Comparison of ENCODE assay signal across 8 mouse cellular contexts in genomic region chr9:44417156-44417891, GRCm38 (mm10). TPM values are rescaled to one million over a fixed set of nuclear protein-coding genes. Genes with fewer than 3 reads are reported as not detected.
A peak's percentile ranks its signal among the peaks of the same experiment; 100 is the strongest.
DNase-seq lines count a peak whose midpoint lies in the region; ATAC-seq and TF ChIP-seq lines count a peak whose summit lies in the region.

No protein-coding gene starts in this region.

- no peak for TF ChIP-seq EP300 in ES-Bruce4 (IDR thresholded peaks at IDR 0.05; ENCODE audit: insufficient read depth, low read depth, low read length)
- no peak for TF ChIP-seq EP300 in liver, embryonic 14.5 days (IDR thresholded peaks at IDR 0.05; ENCODE audit: low read depth)

- no peak for TF ChIP-seq POLR2A in ES-Bruce4 (IDR thresholded peaks at IDR 0.05; ENCODE audit: insufficient read depth, low read length)

- H3K9ac ChIP-seq in heart, embryonic 15.5 days, result peak overlapping the region; percentile 89
- H3K9ac ChIP-seq in ES-Bruce4 (ENCODE audit: low read depth, poor library complexity, severe bottlenecking), result peak overlapping the region; percentile 63
- H3K9ac ChIP-seq in forebrain, embryonic 12.5 days, result peak overlapping the region; percentile 79
- peak overlapping the region; percentile 92 for H3K9ac ChIP-seq in liver, embryonic 14.5 days (replicated peaks)

- intact Hi-C loops in heart, postnatal 10 days (cut with DNase I), result no loop called here

- H3K27me3 ChIP-seq in heart, embryonic 15.5 days, result no peaks in the 10 kb centered on the region
- no peaks in the 10 kb centered on the region for H3K27me3 ChIP-seq in ES-Bruce4 (ENCODE audit: control insufficient read depth, insufficient read depth, low read length, poor library complexity, severe bottlenecking)
- no peaks in the 10 kb centered on the region for H3K27me3 ChIP-seq in forebrain, embryonic 12.5 days
- H3K27me3 ChIP-seq in liver, embryonic 14.5 days (ENCODE audit: control insufficient read depth, insufficient read depth, low read length), result no peaks in the 10 kb centered on the region

- peaks cover 22% of the 10 kb centered on the region for H3K36me3 ChIP-seq in heart, embryonic 15.5 days
- H3K36me3 ChIP-seq in ES-Bruce4 (ENCODE audit: control insufficient read depth, insufficient read depth, low read length, poor library complexity, severe bottlenecking), result peaks cover 20% of the 10 kb centered on the region
- peaks cover 25% of the 10 kb centered on the region for H3K36me3 ChIP-seq in forebrain, embryonic 12.5 days (replicated peaks)
- H3K36me3 ChIP-seq in liver, embryonic 14.5 days (replicated peaks; ENCODE audit: control insufficient read depth, insufficient read depth, low read depth), result peaks cover 29% of the 10 kb centered on the region

- H3K27ac ChIP-seq in heart, embryonic 15.5 days, result peak overlapping the region; percentile 52
- H3K27ac ChIP-seq in ES-Bruce4 (ENCODE audit: insufficient read depth, low read length), result no peak overlapping the region
- peak overlapping the region; percentile 51; the same call in 1 of the 2 replicates for H3K27ac ChIP-seq in forebrain, embryonic 12.5 days
- H3K27ac ChIP-seq in liver, embryonic 14.5 days, result peak overlapping the region; percentile 72

- peak; percentile 60 for ATAC-seq in heart, embryonic 15.5 days (replicated peaks; ENCODE audit: insufficient number of reproducible peaks, insufficient read depth, low FRiP score, low read depth)
- ATAC-seq in forebrain, embryonic 12.5 days (ENCODE audit: low FRiP score), result peak; percentile 77
- peak; percentile 72 for ATAC-seq in liver, embryonic 14.5 days (ENCODE audit: insufficient read depth)

- peak overlapping the region; percentile 94 for H3K4me2 ChIP-seq in heart, embryonic 15.5 days
- peak overlapping the region; percentile 79 for H3K4me2 ChIP-seq in forebrain, embryonic 12.5 days
- H3K4me2 ChIP-seq in liver, embryonic 14.5 days (ENCODE audit: low read depth), result peak overlapping the region; percentile 91

- peaks cover 12% of the 10 kb centered on the region for H3K4me1 ChIP-seq in heart, embryonic 15.5 days (replicated peaks)
- H3K4me1 ChIP-seq in ES-Bruce4 (ENCODE audit: control insufficient read depth, insufficient read depth, low read length), result no peaks in the 10 kb centered on the region
- H3K4me1 ChIP-seq in forebrain, embryonic 12.5 days, result peaks cover 11% of the 10 kb centered on the region
- peaks cover 0 to 14% of the 10 kb centered on the region in 2 experiments for H3K4me1 ChIP-seq in liver, embryonic 14.5 days (replicated peaks; ENCODE audit: control insufficient read depth in 2 of 2, insufficient read depth in 2 of 2, low read length in 1 of 2)

- no peak for TF ChIP-seq CTCF in ES-Bruce4 (IDR thresholded peaks at IDR 0.05; ENCODE audit: low read depth, low read length)
- TF ChIP-seq CTCF in liver, embryonic 14.5 days (IDR thresholded peaks at IDR 0.05; ENCODE audit: low read depth), result no peak

- DNase-seq in heart, postnatal 10 days, result no peak
- DNase-seq in liver, embryonic 14.5 days (ENCODE audit: low read depth in 3 of 3, low spot score in 3 of 3), result no peak
- no peak for DNase-seq in frontal cortex, adult 2 months (ENCODE audit: extremely low spot score in 1 of 2, low spot score in 1 of 2)
- no peak for DNase-seq in layer of hippocampus, adult 18-20 months (ENCODE audit: low spot score in 2 of 2)
- DNase-seq in adrenal gland, adult 8-10 months, result no peak

- 6% methylated on average over 26 of the region's 26 CpGs for WGBS in heart, embryonic 15.5 days
- 8% methylated on average over 26 of the region's 26 CpGs for WGBS in forebrain, embryonic 12.5 days
- WGBS in liver, embryonic 14.5 days (ENCODE audit: insufficient replicate concordance), result 4% methylated on average over 26 of the region's 26 CpGs

- peak overlapping the region; percentile 93 for H3K4me3 ChIP-seq in heart, embryonic 15.5 days
- peak overlapping the region; percentile 92 for H3K4me3 ChIP-seq in ES-Bruce4 (ENCODE audit: low read depth, low read length)
- H3K4me3 ChIP-seq in forebrain, embryonic 12.5 days (replicated peaks), result peak overlapping the region; percentile 87
- H3K4me3 ChIP-seq in liver, embryonic 14.5 days (ENCODE audit: insufficient read depth in 1 of 2, low read depth in 2 of 2, low read length in 2 of 2), result peak overlapping the region; percentile 79 to 94

- H3K9me3 ChIP-seq in heart, embryonic 15.5 days (replicated peaks), result no peaks in the 10 kb centered on the region
- H3K9me3 ChIP-seq in ES-Bruce4 (replicated peaks; ENCODE audit: control insufficient read depth, insufficient read depth, low read length, poor library complexity, severe bottlenecking), result no peaks in the 10 kb centered on the region
- no peaks in the 10 kb centered on the region; the same call in 1 of the 2 replicates for H3K9me3 ChIP-seq in forebrain, embryonic 12.5 days
- no peaks in the 10 kb centered on the region for H3K9me3 ChIP-seq in liver, embryonic 14.5 days (ENCODE audit: control insufficient read depth, low read length)

RNA-seq across cellular contexts. Expression of gene Ccdc84, which starts 1.0 kb away (rescaled TPM):
- 18.3 and 23.5 TPM in 2 replicates for polyA plus RNA-seq in heart, embryonic 15.5 days (2015; fragmentation: Nextera tagmentation; extraction: Ambion mirVana)
- total RNA-seq in heart, postnatal 10 days (2021), result 10 to 100 TPM; 11.6 to 12.0 TPM
- polyA plus RNA-seq in ES-Bruce4 (2011; ENCODE audit: insufficient read depth, insufficient read length, low read depth, missing spikeins), result 13.7 and 14.3 TPM in 2 replicates
- polyA plus RNA-seq in forebrain, embryonic 12.5 days (2016; fragmentation: Nextera tagmentation; extraction: Ambion mirVana), result 30.3 and 32.2 TPM in 2 replicates
- 15.3 and 16.3 TPM in 2 replicates for polyA plus RNA-seq in liver, embryonic 14.5 days (2012; rRNA removed)
- 10.0 TPM in 2 replicates for polyA plus RNA-seq in liver, embryonic 14.5 days (2014; fragmentation: Nextera tagmentation; extraction: Ambion mirVana)
- polyA plus RNA-seq in frontal cortex, adult 2 months (2012; rRNA removed), result 53.1 and 56.2 TPM in 2 replicates
- total RNA-seq in layer of hippocampus, adult 18-20 months (2021), result 10 to 100 TPM; 19.0 to 21.1 TPM
- total RNA-seq in adrenal gland, adult 8-10 months (2022), result 10 to 100 TPM; 14.9 to 29.6 (median 25.7) TPM

RNA-seq across cellular contexts. Expression of gene Trappc4, which starts 9.9 kb away (rescaled TPM):
- polyA plus RNA-seq in heart, embryonic 15.5 days (2015; fragmentation: Nextera tagmentation; extraction: Ambion mirVana), result 78.6 and 87.4 TPM in 2 replicates
- 10 to 100 TPM; 34.8 to 42.5 TPM for total RNA-seq in heart, postnatal 10 days (2021)
- 83.0 and 89.8 TPM in 2 replicates for polyA plus RNA-seq in ES-Bruce4 (2011; ENCODE audit: insufficient read depth, insufficient read length, low read depth, missing spikeins)
- polyA plus RNA-seq in forebrain, embryonic 12.5 days (2016; fragmentation: Nextera tagmentation; extraction: Ambion mirVana), result 242 and 243 TPM in 2 replicates
- polyA plus RNA-seq in liver, embryonic 14.5 days (2012; rRNA removed), result 24.2 and 26.6 TPM in 2 replicates
- polyA plus RNA-seq in liver, embryonic 14.5 days (2014; fragmentation: Nextera tagmentation; extraction: Ambion mirVana), result 44.4 and 52.9 TPM in 2 replicates
- 86.4 and 86.9 TPM in 2 replicates for polyA plus RNA-seq in frontal cortex, adult 2 months (2012; rRNA removed)
- total RNA-seq in layer of hippocampus, adult 18-20 months (2021), result 10 to 100 TPM; 70.1 to 72.2 TPM
- total RNA-seq in adrenal gland, adult 8-10 months (2022), result 100 to 1,000 TPM in 2 of 4 experiments, 10 to 100 TPM in 2; 86.0 to 116 (median 98.3) TPM

RNA-seq across cellular contexts. Expression of gene Rps25, which starts 10.4 kb away (rescaled TPM):
- 902 and 1,114 TPM in 2 replicates for polyA plus RNA-seq in heart, embryonic 15.5 days (2015; fragmentation: Nextera tagmentation; extraction: Ambion mirVana)
- total RNA-seq in heart, postnatal 10 days (2021), result 1,000 to 10,000 TPM; 1,003 to 1,015 TPM
- polyA plus RNA-seq in ES-Bruce4 (2011; ENCODE audit: insufficient read depth, insufficient read length, low read depth, missing spikeins), result 4,348 and 4,428 TPM in 2 replicates
- polyA plus RNA-seq in forebrain, embryonic 12.5 days (2016; fragmentation: Nextera tagmentation; extraction: Ambion mirVana), result 1,477 and 1,540 TPM in 2 replicates
- polyA plus RNA-seq in liver, embryonic 14.5 days (2012; rRNA removed), result 350 and 717 TPM in 2 replicates
- 1,544 and 1,614 TPM in 2 replicates for polyA plus RNA-seq in liver, embryonic 14.5 days (2014; fragmentation: Nextera tagmentation; extraction: Ambion mirVana)
- polyA plus RNA-seq in frontal cortex, adult 2 months (2012; rRNA removed), result 510 and 649 TPM in 2 replicates
- 100 to 1,000 TPM; 717 to 799 TPM for total RNA-seq in layer of hippocampus, adult 18-20 months (2021)
- total RNA-seq in adrenal gland, adult 8-10 months (2022), result 1,000 to 10,000 TPM; 1,115 to 1,314 (median 1,244) TPM

RNA-seq across cellular contexts. Expression of gene Slc37a4, which starts 20.7 kb away (rescaled TPM):
- polyA plus RNA-seq in heart, embryonic 15.5 days (2015; fragmentation: Nextera tagmentation; extraction: Ambion mirVana), result 31.4 and 33.8 TPM in 2 replicates
- total RNA-seq in heart, postnatal 10 days (2021), result 10 to 100 TPM; 29.2 to 31.6 TPM
- polyA plus RNA-seq in ES-Bruce4 (2011; ENCODE audit: insufficient read depth, insufficient read length, low read depth, missing spikeins), result 7.7 and 8.1 TPM in 2 replicates
- 23.4 and 23.6 TPM in 2 replicates for polyA plus RNA-seq in forebrain, embryonic 12.5 days (2016; fragmentation: Nextera tagmentation; extraction: Ambion mirVana)
- 15.9 and 16.7 TPM in 2 replicates for polyA plus RNA-seq in liver, embryonic 14.5 days (2012; rRNA removed)
- polyA plus RNA-seq in liver, embryonic 14.5 days (2014; fragmentation: Nextera tagmentation; extraction: Ambion mirVana), result 26.6 and 29.7 TPM in 2 replicates
- polyA plus RNA-seq in frontal cortex, adult 2 months (2012; rRNA removed), result 43.3 and 46.9 TPM in 2 replicates
- 10 to 100 TPM; 27.4 to 28.9 TPM for total RNA-seq in layer of hippocampus, adult 18-20 months (2021)
- total RNA-seq in adrenal gland, adult 8-10 months (2022), result 10 to 100 TPM; 18.2 to 27.8 (median 23.5) TPM

RNA-seq across cellular contexts. Expression of gene Foxr1, which starts 23.6 kb away (rescaled TPM):
- not detected in 2 replicates for polyA plus RNA-seq in heart, embryonic 15.5 days (2015; fragmentation: Nextera tagmentation; extraction: Ambion mirVana)
- total RNA-seq in heart, postnatal 10 days (2021), result not detected
- polyA plus RNA-seq in ES-Bruce4 (2011; ENCODE audit: insufficient read depth, insufficient read length, low read depth, missing spikeins), result 1.3 and 1.8 TPM in 2 replicates
- not detected in 2 replicates for polyA plus RNA-seq in forebrain, embryonic 12.5 days (2016; fragmentation: Nextera tagmentation; extraction: Ambion mirVana)
- polyA plus RNA-seq in liver, embryonic 14.5 days (2012; rRNA removed), result not detected in 2 replicates
- not detected in 2 replicates for polyA plus RNA-seq in liver, embryonic 14.5 days (2014; fragmentation: Nextera tagmentation; extraction: Ambion mirVana)
- not detected in 2 replicates for polyA plus RNA-seq in frontal cortex, adult 2 months (2012; rRNA removed)
- not detected for total RNA-seq in layer of hippocampus, adult 18-20 months (2021)
- not detected for total RNA-seq in adrenal gland, adult 8-10 months (2022)
